Mouse (Mus musculus): Measurements from ENCODE around the gene Tmem217.

DNA sequence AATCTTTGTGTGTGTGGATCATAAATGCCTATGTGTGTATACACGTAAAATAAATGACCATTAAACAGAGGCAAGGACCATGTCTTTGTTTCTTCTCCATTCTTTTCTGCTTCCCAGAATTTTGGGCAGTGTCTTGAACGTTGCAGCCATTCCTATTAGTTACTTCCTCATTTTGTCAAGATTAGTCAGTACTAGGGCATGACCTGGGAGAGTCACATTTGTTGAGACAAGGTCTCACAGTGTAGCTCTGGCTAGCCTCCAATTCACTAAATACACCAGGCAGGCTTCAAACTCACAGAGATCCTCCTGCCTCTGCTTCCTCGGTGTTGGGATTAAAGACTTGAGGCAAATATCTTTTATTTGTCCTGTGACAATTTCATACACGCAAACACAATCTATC lies 73.9 kb downstream of the Tmem217 start:
- TF ChIP-seq USF1 (IDR thresholded peaks at IDR 0.05; ENCODE audit: low read depth), result no peak
- no peak for TF ChIP-seq POLR2A (IDR thresholded peaks at IDR 0.05; ENCODE audit: insufficient read length, low read depth)
- TF ChIP-seq MYOD1 (IDR thresholded peaks at IDR 0.05; ENCODE audit: control insufficient read depth in 1 of 3, insufficient read length in 2 of 3, low read depth in 2 of 3), result no peak
- TF ChIP-seq MAX (IDR thresholded peaks at IDR 0.05; ENCODE audit: low read depth), result no peak
- TF ChIP-seq SRF (IDR thresholded peaks at IDR 0.05; ENCODE audit: control insufficient read depth, insufficient read length, low read depth), result no peak
- no peak for TF ChIP-seq TCF12 (IDR thresholded peaks at IDR 0.05; ENCODE audit: insufficient read depth, poor library complexity, severe bottlenecking)
- no peak for TF ChIP-seq CEBPB (IDR thresholded peaks at IDR 0.05; ENCODE audit: insufficient read depth, poor library complexity, severe bottlenecking)
- TF ChIP-seq POLR2AphosphoS2 (IDR thresholded peaks at IDR 0.05; ENCODE audit: insufficient read length, low read depth), result no peak
- no peak for TF ChIP-seq MYOG (IDR thresholded peaks at IDR 0.05; ENCODE audit: control insufficient read depth in 1 of 3, insufficient read depth in 1 of 3, insufficient read length in 2 of 3, low read depth in 2 of 3)
- no peak for TF ChIP-seq TCF3 (IDR thresholded peaks at IDR 0.05; ENCODE audit: insufficient read length, low read depth)
- no peak for TF ChIP-seq REST (IDR thresholded peaks at IDR 0.05; ENCODE audit: insufficient read depth, insufficient read length)

Measured in myocyte (in vitro differentiated cells).